Mouse (Mus musculus) limb, embryonic 12.5 days (tissue): ENCODE measurements at regions not wholly inside any gene's neighbourhood (a gene's known extent, or its start where the extent isn't known, plus 50 kb on each side); places are given as distances from the start of the nearest gene placed in this dataset.

Source experiments
- ATAC-seq: fragments of 200-750 bp; cut with Nextera tagmentation; 2 replicates; pipeline ENCODE4 v1.8.0; 2017; ENCODE audit warnings: low read depth, moderate TSS enrichment; ENCODE audit not compliant: insufficient number of reproducible peaks, insufficient read depth, low FRiP score, low TSS enrichment
- H3K27ac ChIP-seq: fragments of 300-500 bp; sonication (generic); 2 replicates; pipeline ENCODE4 v1.5.1; 2016; ENCODE audit warnings: mild to moderate bottlenecking, moderate library complexity
- H3K27me3 ChIP-seq: fragments of 300-500 bp; sonication (generic); 2 replicates; pipeline ENCODE4 v1.6.1; 2016; ENCODE audit warnings: mild to moderate bottlenecking, moderate library complexity
- H3K36me3 ChIP-seq: fragments of 300-500 bp; sonication (generic); 2 replicates; pipeline ENCODE4 v1.6.1; 2016; ENCODE audit warnings: mild to moderate bottlenecking, moderate library complexity
- H3K4me1 ChIP-seq: fragments of 300-500 bp; sonication (generic); replicated peaks from 2 replicates; pipeline ENCODE4 v1.6.1; 2016
- H3K4me2 ChIP-seq: fragments of 300-500 bp; sonication (generic); 2 replicates; pipeline ENCODE4 v1.6.1; 2016; ENCODE audit warnings: mild to moderate bottlenecking, moderate library complexity
- H3K4me3 ChIP-seq: fragments of 300-500 bp; sonication (generic); replicated peaks from 2 replicates; pipeline ENCODE4 v1.5.1; 2016; ENCODE audit warnings: mild to moderate bottlenecking
- H3K9ac ChIP-seq: fragments of 300-500 bp; sonication (generic); replicated peaks from 2 replicates; pipeline ENCODE4 v1.6.1; 2016; ENCODE audit warnings: mild to moderate bottlenecking, moderate library complexity
- H3K9me3 ChIP-seq: fragments of 300-500 bp; sonication (generic); 2 replicates; pipeline ENCODE4 v1.6.1; 2016; ENCODE audit warnings: mild to moderate bottlenecking, moderate library complexity
- whole genome bisulfite sequencing: fragments of 180-500 bp; shearing (Covaris S2); methylation state at CpG from one replicate; pipeline ENCODE4 v1.1.7; 2016; 5-methylcytosine and 5-hydroxymethylcytosine counted together

GRCm38 (mm10) chr3:50983962-50984765 lies 240.1 kb upstream of the Noct start:
- H3K4me1 ChIP-seq: peaks cover 21% of the 10 kb centered on the region
- no peak overlapping the region for H3K9ac ChIP-seq
- no peaks in the 10 kb centered on the region; the same call in 1 of the 2 replicates for H3K9me3 ChIP-seq
- H3K27me3 ChIP-seq: no peaks in the 10 kb centered on the region
- no peak overlapping the region for H3K4me2 ChIP-seq
- H3K36me3 ChIP-seq: no peaks in the 10 kb centered on the region
- WGBS: 53% methylated on average over 12 of the region's 12 CpGs
- peak overlapping the region; percentile 35; the same call in 1 of the 2 replicates for H3K27ac ChIP-seq
- no peak for ATAC-seq
- H3K4me3 ChIP-seq: no peak overlapping the region

DNA sequence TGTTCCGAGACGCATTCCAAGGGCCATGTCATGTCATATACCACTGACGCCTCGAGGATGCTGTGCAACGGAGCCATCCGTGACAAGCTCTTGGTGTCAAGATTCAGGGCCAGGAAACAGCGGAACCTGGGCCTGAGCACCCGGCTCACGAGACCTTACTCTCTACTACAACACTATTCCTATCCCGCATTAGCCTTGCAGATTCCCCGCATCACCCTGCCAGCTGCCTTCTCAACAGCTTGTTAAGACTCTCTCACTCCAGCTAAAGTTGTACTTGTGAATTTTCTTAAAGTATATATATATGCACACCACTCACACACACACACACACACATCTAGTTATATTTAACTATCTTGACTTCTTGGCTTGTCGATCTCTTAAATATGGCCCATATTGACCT lies 236.4 kb upstream of the Noct start:
- Histone ChIP-seq H3K27me3 (no peaks in the 10 kb centered on the region), H3K27ac (no peak overlapping the region), H3K9ac (no peak overlapping the region), H3K4me2 (no peak overlapping the region), H3K36me3 (no peaks in the 10 kb centered on the region), H3K9me3 (no peaks in the 10 kb centered on the region; the same call in 1 of the 2 replicates), H3K4me3 (no peak overlapping the region), H3K4me1 (peaks cover 30% of the 10 kb centered on the region)
- ATAC-seq: no peak
- 97% methylated on average over 12 of the region's 12 CpGs for WGBS

GRCm38 (mm10) chr3:50990810-50991209 lies 233.4 kb upstream of the Noct start:
- Histone ChIP-seq H3K9ac (no peak overlapping the region), H3K4me1 (peaks cover 20% of the 10 kb centered on the region), H3K36me3 (no peaks in the 10 kb centered on the region), H3K4me2 (no peak overlapping the region), H3K27ac (no peak overlapping the region), H3K4me3 (no peak overlapping the region), H3K27me3 (no peaks in the 10 kb centered on the region), H3K9me3 (no peaks in the 10 kb centered on the region; the same call in 1 of the 2 replicates)
- ATAC-seq: no peak
- 80% methylated on average over 11 of the region's 11 CpGs for WGBS

DNA sequence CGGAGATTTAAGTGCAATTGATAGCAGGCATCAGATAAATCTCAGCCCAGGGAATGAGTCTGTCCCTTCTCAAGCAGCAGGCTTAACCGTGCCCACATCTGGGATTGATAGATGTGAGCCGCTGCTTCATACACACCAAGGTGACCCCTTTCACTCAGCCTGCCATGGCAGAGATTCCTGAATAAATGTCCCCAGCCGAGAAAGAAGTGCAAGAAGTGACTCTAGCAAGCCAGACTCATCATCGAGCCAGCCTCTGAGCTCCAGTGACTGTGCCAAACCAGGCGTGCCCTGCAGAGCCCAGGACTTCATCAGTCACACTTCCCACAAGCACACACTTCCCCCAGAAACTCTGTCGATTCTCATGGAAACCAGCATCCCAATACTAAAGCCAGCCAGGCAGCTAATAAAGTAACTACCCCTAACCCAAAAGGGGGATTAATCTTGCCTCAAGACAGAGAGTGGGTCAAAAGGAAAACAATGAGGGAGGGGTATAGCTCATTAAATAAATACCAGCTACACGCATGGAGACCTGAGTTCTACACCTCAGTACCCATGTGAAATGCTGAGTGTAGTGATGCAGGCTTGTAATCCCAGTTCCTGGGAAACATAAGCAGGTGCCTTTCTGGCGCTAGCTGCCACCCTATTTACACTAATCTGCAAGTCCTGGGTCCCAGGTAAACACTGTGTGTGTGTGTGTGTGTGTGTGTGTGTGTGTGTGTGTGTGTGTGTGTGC lies 231.5 kb upstream of the Noct start:
- Histone ChIP-seq H3K36me3 (no peaks in the 10 kb centered on the region), H3K9ac (no peak overlapping the region), H3K4me2 (no peak overlapping the region), H3K9me3 (no peaks in the 10 kb centered on the region; the same call in 1 of the 2 replicates), H3K27ac (peak overlapping the region; percentile 62), H3K4me3 (no peak overlapping the region), H3K27me3 (no peaks in the 10 kb centered on the region), H3K4me1 (peaks cover 20% of the 10 kb centered on the region)
- ATAC-seq: peak; percentile 47; the same call in 1 of the 2 replicates
- WGBS: 21% methylated on average over 9 of the region's 9 CpGs

GRCm38 (mm10) chr3:50999745-51000144 lies 224.5 kb upstream of the Noct start:
- no peak overlapping the region for H3K4me3 ChIP-seq
- no peak for ATAC-seq
- no peak overlapping the region for H3K9ac ChIP-seq
- WGBS: 69% methylated on average over 3 of the region's 3 CpGs
- H3K36me3 ChIP-seq: no peaks in the 10 kb centered on the region
- no peaks in the 10 kb centered on the region for H3K4me1 ChIP-seq
- no peaks in the 10 kb centered on the region for H3K27me3 ChIP-seq
- no peak overlapping the region for H3K27ac ChIP-seq
- H3K4me2 ChIP-seq: no peak overlapping the region
- no peaks in the 10 kb centered on the region for H3K9me3 ChIP-seq

DNA sequence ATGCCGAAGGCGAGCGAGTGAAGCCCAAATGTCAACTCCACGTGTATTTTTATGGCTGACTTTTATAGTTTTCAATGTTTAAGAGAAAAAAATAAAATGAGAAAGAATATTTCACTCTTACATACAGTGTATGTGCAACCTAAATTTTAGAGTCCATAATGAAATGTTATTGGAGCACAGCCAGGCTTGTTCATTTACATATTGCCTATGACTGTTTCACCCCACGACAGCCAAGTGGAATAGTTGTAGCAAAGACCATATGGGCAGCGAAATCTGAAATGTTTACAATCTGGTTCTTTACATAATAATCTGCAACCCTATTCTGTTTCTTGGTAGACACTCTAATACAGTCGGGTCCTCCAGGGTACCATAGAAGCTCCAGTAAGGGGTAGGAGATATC lies 223.3 kb upstream of the Noct start:
- H3K4me3 ChIP-seq: no peak overlapping the region
- H3K27ac ChIP-seq: no peak overlapping the region
- no peaks in the 10 kb centered on the region for H3K9me3 ChIP-seq
- no peaks in the 10 kb centered on the region for H3K4me1 ChIP-seq
- no peak overlapping the region for H3K4me2 ChIP-seq
- H3K36me3 ChIP-seq: no peaks in the 10 kb centered on the region
- no peak overlapping the region for H3K9ac ChIP-seq
- no peaks in the 10 kb centered on the region for H3K27me3 ChIP-seq
- no peak for ATAC-seq
- 90% methylated on average over 7 of the region's 7 CpGs for WGBS

DNA sequence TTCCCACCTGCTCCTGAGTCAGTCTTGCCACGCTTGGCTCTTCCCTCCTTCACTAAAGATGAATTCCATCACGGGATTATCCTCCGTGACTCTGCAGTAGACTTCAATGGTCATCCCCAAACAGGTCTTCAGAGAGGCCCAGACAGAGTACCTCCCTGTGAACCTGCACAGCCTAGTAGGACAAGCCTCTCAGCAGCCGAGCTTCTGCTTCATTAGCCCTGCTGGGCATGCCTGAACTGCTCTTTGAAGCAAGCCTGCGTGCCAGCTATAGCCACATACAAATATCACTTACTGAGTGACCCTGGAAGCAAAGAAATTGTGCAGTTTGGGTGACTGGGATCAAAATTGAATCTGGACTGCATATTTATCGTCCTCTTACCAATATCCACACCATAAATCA lies 221.6 kb upstream of the Noct start:
- Histone ChIP-seq H3K9me3 (no peaks in the 10 kb centered on the region), H3K4me1 (no peaks in the 10 kb centered on the region), H3K27ac (peak overlapping the region; percentile 50; the same call in 1 of the 2 replicates), H3K9ac (no peak overlapping the region), H3K27me3 (no peaks in the 10 kb centered on the region), H3K4me2 (no peak overlapping the region), H3K36me3 (no peaks in the 10 kb centered on the region), H3K4me3 (no peak overlapping the region)
- ATAC-seq: no peak
- WGBS: 70% methylated on average over 6 of the region's 6 CpGs

DNA sequence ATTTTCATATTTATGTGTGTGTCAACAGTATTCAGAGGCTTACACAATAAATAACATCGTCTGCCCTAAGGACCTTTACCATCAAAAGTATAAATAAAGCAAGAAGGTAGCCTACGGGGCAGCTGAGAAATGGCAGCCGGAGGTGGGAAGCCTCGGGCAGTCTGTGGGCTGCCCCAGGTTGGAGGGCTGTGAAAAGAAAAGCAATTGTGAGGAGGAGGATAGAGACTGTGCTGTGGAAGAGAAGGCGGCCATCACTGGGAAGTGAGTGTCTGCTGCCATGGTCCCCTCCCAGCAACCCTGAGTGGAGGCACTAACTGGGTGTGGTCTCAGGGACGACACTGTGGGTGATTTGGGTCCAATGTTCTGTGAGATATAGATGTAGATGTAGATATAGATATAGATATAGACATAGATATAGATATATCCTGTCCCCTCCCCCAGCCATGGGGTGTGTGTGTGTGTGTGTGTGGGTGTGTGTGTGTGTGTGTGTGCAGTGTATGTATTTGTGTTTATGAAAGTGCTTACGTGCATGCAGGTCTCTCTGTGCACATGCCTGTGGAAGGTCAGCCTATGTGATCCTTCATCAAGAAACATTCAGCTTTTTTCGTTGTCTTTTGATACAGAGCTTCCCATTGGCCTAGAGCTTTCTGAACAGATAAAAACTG lies 220.6 kb upstream of the Noct start:
- no peak for ATAC-seq
- H3K36me3 ChIP-seq: no peaks in the 10 kb centered on the region
- WGBS: 88% methylated on average over 8 of the region's 8 CpGs
- no peak overlapping the region for H3K4me3 ChIP-seq
- H3K4me2 ChIP-seq: no peak overlapping the region
- no peaks in the 10 kb centered on the region for H3K27me3 ChIP-seq
- no peak overlapping the region for H3K9ac ChIP-seq
- H3K9me3 ChIP-seq: no peaks in the 10 kb centered on the region
- H3K27ac ChIP-seq: no peak overlapping the region
- H3K4me1 ChIP-seq: no peaks in the 10 kb centered on the region

DNA sequence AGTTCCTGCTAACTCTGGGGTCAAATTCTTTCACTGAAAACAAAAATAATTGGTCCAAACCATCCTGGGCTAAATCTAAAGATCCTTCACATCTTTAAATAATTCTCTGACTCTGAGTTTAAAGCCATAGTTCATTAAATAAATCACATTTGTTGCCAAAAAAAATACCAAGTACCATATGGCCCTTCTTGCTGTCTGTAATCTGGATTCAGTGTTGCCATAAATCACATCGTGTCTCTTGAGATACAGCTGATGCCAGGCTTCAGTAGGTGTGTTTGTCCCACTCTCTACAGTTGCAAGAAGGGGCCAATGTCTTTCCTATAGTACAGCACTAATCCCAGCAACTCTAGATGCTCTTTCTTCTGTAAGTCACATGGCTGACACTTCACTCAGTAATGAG lies 220.0 kb upstream of the Noct start:
- 52% methylated on average over 1 of the region's 1 CpGs for WGBS

DNA sequence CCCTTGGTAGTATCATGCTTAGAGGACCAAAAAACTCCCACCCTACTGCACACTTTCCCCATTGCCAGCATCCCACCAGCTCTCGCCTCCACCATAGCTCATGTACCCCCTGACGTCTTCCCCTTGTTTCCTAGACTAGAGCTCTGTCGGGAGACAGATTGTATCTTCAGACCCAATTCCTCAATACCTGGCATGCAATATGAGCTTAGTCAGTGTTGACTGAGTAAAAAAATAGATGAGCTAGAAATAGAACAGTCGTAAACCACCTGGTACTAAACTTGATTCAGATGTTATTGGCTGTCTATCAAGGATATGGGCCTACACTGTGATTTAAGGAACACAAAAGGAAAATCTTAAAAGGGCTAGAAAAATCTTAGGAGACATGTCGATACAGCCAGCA lies 215.1 kb upstream of the Noct start:
- WGBS: 78% methylated on average over 5 of the region's 5 CpGs
- Histone ChIP-seq H3K4me1 (no peaks in the 10 kb centered on the region), H3K9me3 (no peaks in the 10 kb centered on the region; the same call in 1 of the 2 replicates), H3K36me3 (no peaks in the 10 kb centered on the region), H3K4me2 (no peak overlapping the region), H3K4me3 (no peak overlapping the region), H3K27me3 (no peaks in the 10 kb centered on the region), H3K27ac (no peak overlapping the region), H3K9ac (no peak overlapping the region)
- no peak for ATAC-seq

More for the DNA sequence above, 220.0 kb upstream of the Noct start:
- Histone ChIP-seq H3K36me3 (no peaks in the 10 kb centered on the region), H3K4me3 (no peak overlapping the region), H3K4me2 (no peak overlapping the region), H3K4me1 (no peaks in the 10 kb centered on the region), H3K9me3 (no peaks in the 10 kb centered on the region), H3K27me3 (no peaks in the 10 kb centered on the region), H3K27ac (no peak overlapping the region), H3K9ac (no peak overlapping the region)
- no peak for ATAC-seq
